Mouse (Mus musculus) heart, embryonic 15.5 days (tissue): ENCODE results near the gene Rab3c. TPM values are rescaled to one million over a fixed set of nuclear protein-coding genes. Genes with fewer than 3 reads are reported as not detected.
A peak's percentile ranks its signal among the peaks of the same experiment; 100 is the strongest.

ENCODE experiments used
- ATAC-seq: fragments of 200-750 bp; cut with Nextera tagmentation; replicated peaks from 2 replicates; pipeline ENCODE4 v1.8.0; 2017; ENCODE audit warnings: low read depth, moderate TSS enrichment; ENCODE audit not compliant: insufficient number of reproducible peaks, insufficient read depth, low FRiP score
- H3K27ac ChIP-seq: fragments of 300-500 bp; sonication (generic); 2 replicates; pipeline ENCODE4 v1.5.1; 2015; ENCODE audit warnings: mild to moderate bottlenecking, inconsistent platforms
- H3K27me3 ChIP-seq: fragments of 300-500 bp; sonication (generic); 2 replicates; pipeline ENCODE4 v1.6.1; 2015; ENCODE audit warnings: inconsistent platforms
- H3K36me3 ChIP-seq: fragments of 300-500 bp; sonication (generic); 2 replicates; pipeline ENCODE4 v1.6.1; 2015; ENCODE audit warnings: mild to moderate bottlenecking, inconsistent platforms
- H3K4me1 ChIP-seq: fragments of 300-500 bp; sonication (generic); replicated peaks from 2 replicates; pipeline ENCODE4 v1.6.1; 2015; ENCODE audit warnings: inconsistent platforms
- H3K4me2 ChIP-seq: fragments of 300-500 bp; sonication (generic); 2 replicates; pipeline ENCODE4 v1.6.1; 2015; ENCODE audit warnings: inconsistent platforms, mild to moderate bottlenecking, moderate library complexity
- H3K4me3 ChIP-seq: fragments of 300-500 bp; sonication (generic); 2 replicates; pipeline ENCODE4 v1.5.1; 2015; ENCODE audit warnings: mild to moderate bottlenecking, inconsistent platforms
- H3K9ac ChIP-seq: fragments of 300-500 bp; sonication (generic); 2 replicates; pipeline ENCODE4 v1.6.1; 2015; ENCODE audit warnings: mild to moderate bottlenecking, inconsistent platforms
- H3K9me3 ChIP-seq: fragments of 300-500 bp; sonication (generic); replicated peaks from 2 replicates; pipeline ENCODE4 v1.6.1; 2016; ENCODE audit warnings: inconsistent platforms
- WGBS: fragments of 180-500 bp; shearing (Covaris S2); methylation state at CpG from one replicate; pipeline ENCODE4 v1.1.7; 2015; ENCODE audit warnings: mixed read lengths; 5-methylcytosine and 5-hydroxymethylcytosine counted together
- polyA plus RNA-seq: library from polyadenylated mRNA; unstranded; fragments of >200 nt; fragmentation: Nextera tagmentation; extraction: Ambion mirVana; gene quantifications from 2 replicates; pipeline ENCODE4 v1.2.1, GENCODE M21; 2015

Gene Rab3c
- polyA plus RNA-seq = 0.25 and 1.6 TPM in 2 replicates

DNA sequence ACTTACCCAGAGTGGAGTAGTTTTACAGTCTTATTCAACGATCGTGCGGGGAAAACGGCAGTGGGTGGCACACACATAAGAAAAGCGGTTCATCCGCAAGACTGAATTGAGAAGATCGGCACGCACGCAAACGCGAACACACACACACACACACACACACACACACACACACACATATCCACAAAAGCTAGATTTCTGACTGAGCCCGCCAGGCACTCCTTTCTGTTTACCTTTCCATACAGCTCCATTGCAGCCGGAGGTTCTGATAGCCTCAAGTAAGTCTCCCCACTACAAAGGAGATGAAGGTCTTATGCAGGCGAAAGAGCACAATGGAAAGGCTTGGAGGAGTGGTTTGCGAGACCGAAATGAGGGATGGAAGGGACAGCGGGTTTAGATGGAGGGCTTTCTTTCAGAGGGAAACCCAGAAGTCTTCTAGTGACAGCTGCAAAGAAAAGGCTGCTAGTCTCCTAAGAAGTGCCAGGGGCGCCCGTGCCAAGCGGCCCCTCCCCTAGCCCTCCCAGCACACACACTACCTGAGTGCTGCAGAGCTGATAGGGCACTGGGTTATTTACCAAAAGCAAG is at the start of gene Rab3c:
Gene Rab3c, minus strand, starts transcription at position 434 of the 582 bp plus-strand sequence.
- no peak for ATAC-seq
- H3K4me3 ChIP-seq = peak within 1 kb of the TSS; percentile 50
- H3K27ac ChIP-seq = no peak within 1 kb of the TSS
- H3K27me3 ChIP-seq = peaks cover 8% of the 10 kb centered on the region
- no peak within 1 kb of the TSS for H3K9ac ChIP-seq
- H3K4me1 ChIP-seq = peaks cover 12% of the 10 kb centered on the region
- H3K4me2 ChIP-seq = peak within 1 kb of the TSS; percentile 84
- 2% methylated on average over 20 of the region's 20 CpGs for WGBS
- no peaks in the 10 kb centered on the region for H3K9me3 ChIP-seq
- H3K36me3 ChIP-seq = no peaks in the 10 kb centered on the region

DNA sequence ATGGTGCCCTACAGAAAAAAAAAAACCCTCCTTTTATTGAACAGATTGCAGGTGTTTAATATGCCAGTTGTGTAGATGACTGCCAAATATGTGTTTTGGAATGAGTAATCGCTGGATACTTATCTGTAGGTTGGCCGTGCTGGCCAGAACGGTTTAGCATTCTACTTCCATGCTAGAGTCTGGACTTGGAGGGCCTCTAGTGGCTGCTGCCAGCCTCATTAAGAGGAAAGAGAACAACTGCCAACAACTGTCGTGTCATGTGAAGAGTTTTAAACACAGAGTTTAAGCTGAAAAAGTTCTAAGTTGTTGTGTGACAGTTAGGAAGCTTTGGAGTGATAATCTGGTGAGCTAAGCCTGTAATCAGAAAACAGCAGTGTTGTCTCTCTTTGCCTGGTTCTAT is 38.0 kb upstream of the Rab3c start:
- no peak overlapping the region for H3K4me3 ChIP-seq
- no peaks in the 10 kb centered on the region for H3K36me3 ChIP-seq
- ATAC-seq = no peak
- no peak overlapping the region for H3K9ac ChIP-seq
- no peaks in the 10 kb centered on the region for H3K4me1 ChIP-seq
- no peaks in the 10 kb centered on the region for H3K27me3 ChIP-seq
- H3K9me3 ChIP-seq = no peaks in the 10 kb centered on the region
- WGBS = 29% methylated on average over 4 of the region's 4 CpGs
- H3K27ac ChIP-seq = no peak overlapping the region
- no peak overlapping the region for H3K4me2 ChIP-seq

GRCm38 (mm10) chr13:110307188-110307587 is 26.4 kb upstream of the Rab3c start:
- Histone ChIP-seq H3K4me2 (no peak overlapping the region), H3K9ac (no peak overlapping the region), H3K27ac (no peak overlapping the region), H3K4me1 (no peaks in the 10 kb centered on the region), H3K36me3 (no peaks in the 10 kb centered on the region), H3K27me3 (no peaks in the 10 kb centered on the region), H3K4me3 (no peak overlapping the region), H3K9me3 (no peaks in the 10 kb centered on the region)
- no peak for ATAC-seq
- 78% methylated on average over 5 of the region's 5 CpGs for WGBS

DNA sequence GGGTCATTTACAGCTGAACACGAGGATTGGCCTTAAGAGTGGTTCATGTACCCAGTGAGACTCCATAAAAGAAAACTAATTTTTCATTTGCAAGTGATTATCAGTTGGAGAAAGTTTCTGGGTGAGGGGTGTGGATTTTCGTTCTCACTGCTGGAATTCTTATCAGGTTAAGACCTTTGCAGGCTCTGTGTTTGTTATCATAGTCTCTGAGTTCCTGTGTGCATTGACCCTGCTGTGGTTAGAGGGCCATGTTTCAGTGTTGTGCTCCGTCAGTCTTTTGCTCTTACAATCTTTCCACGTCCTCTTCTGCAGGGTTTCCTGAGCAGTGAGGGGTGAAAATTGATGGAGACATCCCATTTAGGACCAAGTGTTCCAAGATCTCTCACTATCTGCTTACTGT is 16.3 kb upstream of the Rab3c start:
- H3K9ac ChIP-seq = no peak overlapping the region
- H3K4me2 ChIP-seq = no peak overlapping the region
- no peak for ATAC-seq
- no peaks in the 10 kb centered on the region for H3K9me3 ChIP-seq
- H3K4me1 ChIP-seq = no peaks in the 10 kb centered on the region
- H3K4me3 ChIP-seq = no peak overlapping the region
- no peak overlapping the region for H3K27ac ChIP-seq
- WGBS = 43% methylated on average over 4 of the region's 4 CpGs
- H3K27me3 ChIP-seq = no peaks in the 10 kb centered on the region
- H3K36me3 ChIP-seq = no peaks in the 10 kb centered on the region

DNA sequence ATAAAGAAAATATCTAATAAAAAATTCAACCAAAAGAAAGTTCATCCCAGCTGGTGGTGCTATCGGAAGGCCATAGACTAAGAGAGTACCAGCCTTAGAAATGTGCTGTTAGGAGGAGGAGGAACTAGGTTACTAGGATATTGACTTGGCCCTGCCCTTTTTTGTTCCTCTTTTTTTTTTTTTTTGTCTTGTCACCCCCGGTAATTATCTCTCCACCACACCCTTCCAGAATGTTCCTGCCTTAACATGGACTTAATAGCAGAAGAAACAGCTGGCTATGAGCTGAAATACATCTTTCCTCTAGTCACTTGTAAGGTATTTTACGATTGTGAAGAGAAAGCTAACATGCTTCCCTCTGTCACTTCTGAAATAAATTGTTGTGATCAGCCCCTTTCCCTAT is 7.7 kb upstream of the Rab3c start:
- Histone ChIP-seq H3K4me3 (no peak overlapping the region), H3K9me3 (no peaks in the 10 kb centered on the region), H3K4me2 (no peak overlapping the region), H3K4me1 (no peaks in the 10 kb centered on the region), H3K27ac (no peak overlapping the region), H3K36me3 (no peaks in the 10 kb centered on the region), H3K27me3 (no peaks in the 10 kb centered on the region), H3K9ac (no peak overlapping the region)
- ATAC-seq = no peak
- 65% methylated on average over 3 of the region's 3 CpGs for WGBS

- H3K4me3 ChIP-seq = no peak overlapping the region
- H3K27ac ChIP-seq = no peak overlapping the region
- H3K4me2 ChIP-seq = no peak overlapping the region
- no peaks in the 10 kb centered on the region for H3K9me3 ChIP-seq
- peaks cover 8% of the 10 kb centered on the region for H3K27me3 ChIP-seq
- no peak overlapping the region for H3K9ac ChIP-seq
- 66% methylated on average over 4 of the region's 4 CpGs for WGBS
- ATAC-seq = no peak
- H3K36me3 ChIP-seq = no peaks in the 10 kb centered on the region
- peaks cover 12% of the 10 kb centered on the region for H3K4me1 ChIP-seq
Measured at GRCm38 (mm10) chr13:110283781-110284180, 3.0 kb upstream of the Rab3c start.

GRCm38 (mm10) chr13:110280028-110280562 is 701 bp downstream of the Rab3c start:
- Histone ChIP-seq H3K9me3 (no peaks in the 10 kb centered on the region), H3K27ac (no peak overlapping the region), H3K36me3 (no peaks in the 10 kb centered on the region), H3K4me1 (peaks cover 12% of the 10 kb centered on the region), H3K4me2 (peak overlapping the region; percentile 84), H3K27me3 (peaks cover 8% of the 10 kb centered on the region), H3K9ac (no peak overlapping the region), H3K4me3 (peak overlapping the region; percentile 50)
- peak; percentile 94 for ATAC-seq
- WGBS = under 1% methylated on average over 24 of the region's 24 CpGs

DNA sequence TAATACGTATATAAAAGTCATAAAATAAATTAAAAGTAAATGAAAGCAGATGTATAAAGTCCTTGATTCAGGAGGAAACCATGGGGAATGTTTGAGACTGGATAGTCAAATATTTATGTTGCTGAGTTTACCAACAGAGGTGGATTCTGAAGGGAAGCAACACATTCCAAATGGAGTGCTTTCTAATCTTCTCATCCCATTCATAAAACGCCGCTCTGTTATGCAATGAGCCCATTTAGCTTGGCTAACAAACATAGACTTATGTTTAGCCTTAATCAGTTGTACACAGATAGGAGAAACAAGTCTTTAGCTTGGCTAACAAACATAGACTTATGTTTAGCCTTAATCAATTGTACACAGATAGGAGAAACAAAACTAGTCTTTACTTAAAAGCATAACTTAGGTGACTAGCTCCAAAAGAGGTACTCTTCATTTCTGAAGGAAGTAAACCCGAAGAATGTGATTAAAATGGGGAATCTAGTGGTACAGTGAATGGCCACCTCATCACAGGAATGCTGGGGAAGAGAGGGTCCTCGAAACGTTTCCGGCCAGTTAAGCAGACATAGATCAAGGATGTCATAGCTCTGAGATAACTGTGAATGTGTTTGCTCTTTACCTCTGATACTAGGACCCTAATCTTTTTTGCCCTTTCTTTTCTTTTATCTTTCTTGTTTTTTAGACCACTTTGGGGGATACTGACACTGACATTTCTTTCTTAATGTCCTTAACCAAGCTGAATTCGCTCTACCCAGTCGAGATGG is 1.6 kb downstream of the Rab3c start:
- Histone ChIP-seq H3K27me3 (peaks cover 8% of the 10 kb centered on the region), H3K9ac (no peak overlapping the region), H3K9me3 (no peaks in the 10 kb centered on the region), H3K27ac (no peak overlapping the region), H3K4me3 (no peak overlapping the region), H3K36me3 (no peaks in the 10 kb centered on the region), H3K4me2 (no peak overlapping the region), H3K4me1 (peaks cover 12% of the 10 kb centered on the region)
- 57% methylated on average over 9 of the region's 9 CpGs for WGBS
- no peak for ATAC-seq

DNA sequence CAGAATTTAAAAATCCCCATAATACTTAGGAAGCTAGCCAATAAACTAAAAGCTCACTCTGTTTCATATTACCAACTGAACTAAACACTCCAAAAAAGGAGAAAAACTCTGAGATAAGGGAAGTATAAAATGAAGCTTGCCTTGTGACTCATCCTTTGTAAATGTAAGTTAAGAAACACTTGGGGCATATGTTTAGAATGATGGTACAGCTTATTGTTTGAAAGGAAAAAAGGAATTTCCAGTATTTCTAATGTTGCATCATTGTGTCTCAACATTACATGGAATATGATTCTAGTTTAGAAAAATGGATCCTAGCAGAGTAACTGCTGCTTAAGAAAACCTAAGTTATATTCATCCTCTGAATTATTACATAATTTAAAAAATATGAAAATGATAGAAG is 3.1 kb downstream of the Rab3c start:
- Histone ChIP-seq H3K36me3 (no peaks in the 10 kb centered on the region), H3K4me2 (no peak overlapping the region), H3K4me3 (no peak overlapping the region), H3K4me1 (peaks cover 12% of the 10 kb centered on the region), H3K27ac (no peak overlapping the region), H3K27me3 (peaks cover 8% of the 10 kb centered on the region), H3K9me3 (no peaks in the 10 kb centered on the region), H3K9ac (no peak overlapping the region)
- ATAC-seq = no peak

GRCm38 (mm10) chr13:110275471-110275870 is 5.3 kb downstream of the Rab3c start:
- Histone ChIP-seq H3K27me3 (peaks cover 8% of the 10 kb centered on the region), H3K4me2 (no peak overlapping the region), H3K4me3 (no peak overlapping the region), H3K27ac (no peak overlapping the region), H3K4me1 (peaks cover 7% of the 10 kb centered on the region), H3K9me3 (no peaks in the 10 kb centered on the region), H3K36me3 (no peaks in the 10 kb centered on the region), H3K9ac (no peak overlapping the region)
- WGBS = 73% methylated on average over 3 of the region's 3 CpGs
- ATAC-seq = no peak

DNA sequence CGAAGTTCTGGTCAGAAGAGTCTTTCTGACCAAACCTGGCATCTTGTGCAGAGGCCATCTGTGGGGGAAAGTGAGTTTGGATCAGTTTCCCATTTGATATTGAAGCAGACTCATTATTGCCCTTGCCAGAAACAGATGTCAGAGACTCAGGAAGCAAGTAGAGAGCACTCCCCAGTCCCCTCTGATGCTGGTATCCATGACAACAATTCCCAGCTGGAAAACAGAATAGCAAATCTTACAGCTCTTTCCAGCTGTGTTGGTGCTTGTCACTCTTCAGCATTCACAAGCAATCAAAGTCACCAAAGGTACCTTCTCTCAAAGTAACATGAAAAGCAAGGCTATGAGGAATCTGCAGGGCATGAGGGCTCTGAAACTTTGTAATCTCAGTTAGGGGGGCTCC is 20.1 kb downstream of the Rab3c start:
- H3K36me3 ChIP-seq = no peaks in the 10 kb centered on the region
- no peaks in the 10 kb centered on the region for H3K27me3 ChIP-seq
- H3K4me1 ChIP-seq = no peaks in the 10 kb centered on the region
- 56% methylated on average over 1 of the region's 1 CpGs for WGBS
- ATAC-seq = no peak
- H3K27ac ChIP-seq = no peak overlapping the region
- H3K9ac ChIP-seq = no peak overlapping the region
- no peak overlapping the region for H3K4me2 ChIP-seq
- no peaks in the 10 kb centered on the region for H3K9me3 ChIP-seq
- no peak overlapping the region for H3K4me3 ChIP-seq

DNA sequence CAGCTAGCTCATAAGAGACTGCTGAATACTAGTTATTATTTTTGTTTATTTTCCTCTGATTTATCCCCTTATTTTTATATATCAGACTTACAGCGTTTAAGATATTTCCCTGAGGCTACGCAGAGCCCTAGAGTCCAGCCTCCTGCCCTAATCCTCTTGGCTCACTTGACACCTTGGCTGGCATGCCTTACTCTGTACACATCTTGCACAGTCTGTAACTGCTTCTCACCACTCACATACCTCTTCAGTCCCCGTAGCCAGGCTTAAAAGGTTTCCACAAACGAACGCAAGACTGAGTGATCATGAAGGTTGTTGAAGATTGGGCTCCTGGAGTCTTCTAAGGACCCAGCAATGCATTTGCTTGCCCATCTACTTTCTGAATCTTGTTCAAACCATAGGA is 29.3 kb downstream of the Rab3c start:
- no peak overlapping the region for H3K4me3 ChIP-seq
- no peak overlapping the region for H3K27ac ChIP-seq
- no peaks in the 10 kb centered on the region for H3K36me3 ChIP-seq
- no peak for ATAC-seq
- H3K4me1 ChIP-seq = no peaks in the 10 kb centered on the region
- H3K27me3 ChIP-seq = no peaks in the 10 kb centered on the region
- no peak overlapping the region for H3K4me2 ChIP-seq
- WGBS = 72% methylated on average over 5 of the region's 5 CpGs
- no peak overlapping the region for H3K9ac ChIP-seq
- H3K9me3 ChIP-seq = no peaks in the 10 kb centered on the region
